Mouse (Mus musculus): ENCODE data around the gene Sf3b1. TPM values are rescaled to one million over a fixed set of nuclear protein-coding genes. Genes with fewer than 3 reads are reported as not detected.
"Not testable (repeated sequence)": the region's sequence is repeated elsewhere in the genome, so short reads cannot be mapped to it uniquely, and the experiment has no call there.

The Sf3b1 gene
- 73.5 and 113 TPM in 2 replicates for polyA plus RNA-seq (2011; ENCODE audit: insufficient read depth, insufficient read length, low replicate concordance, missing spikeins)

- WGBS: 1% methylated on average over 46 of the region's 46 CpGs
- peaks cover 4% of the 10 kb centered on the region; the same call in 1 of the 2 replicates for H3K4me1 ChIP-seq (ENCODE audit: control insufficient read depth, insufficient read depth, low read length)
- peak within 1 kb of the TSS; percentile 99 for H3K27ac ChIP-seq (ENCODE audit: control insufficient read depth, insufficient read depth, low read depth, low read length, poor library complexity)
- H3K4me3 ChIP-seq (replicated peaks; ENCODE audit: control insufficient read depth, low read depth, low read length): peak within 1 kb of the TSS; percentile 93
- no peak for TF ChIP-seq CTCF (IDR thresholded peaks at IDR 0.05; ENCODE audit: control insufficient read depth, insufficient read depth, low read length)
- TF ChIP-seq POLR2A (IDR thresholded peaks at IDR 0.05; ENCODE audit: borderline replicate concordance, control insufficient read depth, low read depth, low read length): peak; percentile 95
Measured at GRCm38 (mm10) chr1:55027253-55027801, at the start of gene Sf3b1. Sf3b1 (minus strand) TSS chr1:55027481.

- Histone ChIP-seq H3K4me1 (ENCODE audit: control insufficient read depth, insufficient read depth, low read length) (no peaks in the 10 kb centered on the region), H3K27ac (ENCODE audit: control insufficient read depth, insufficient read depth, low read depth, low read length, poor library complexity) (no peak overlapping the region), H3K4me3 (replicated peaks; ENCODE audit: control insufficient read depth, low read depth, low read length) (no peak overlapping the region)
- no peak for TF ChIP-seq POLR2A (IDR thresholded peaks at IDR 0.05; ENCODE audit: borderline replicate concordance, control insufficient read depth, low read depth, low read length)
- no peak for TF ChIP-seq CTCF (IDR thresholded peaks at IDR 0.05; ENCODE audit: control insufficient read depth, insufficient read depth, low read length)
Measured at GRCm38 (mm10) chr1:55076395-55076743, 49.1 kb upstream of the Sf3b1 start.

GRCm38 (mm10) chr1:55075652-55076394 lies 48.5 kb upstream of the Sf3b1 start:
- WGBS: 60% methylated on average over 5 of the region's 5 CpGs
- no peaks in the 10 kb centered on the region for H3K4me1 ChIP-seq (ENCODE audit: control insufficient read depth, insufficient read depth, low read length)
- no peak overlapping the region for H3K4me3 ChIP-seq (replicated peaks; ENCODE audit: control insufficient read depth, low read depth, low read length)
- no peak overlapping the region for H3K27ac ChIP-seq (ENCODE audit: control insufficient read depth, insufficient read depth, low read depth, low read length, poor library complexity)
- TF ChIP-seq CTCF (IDR thresholded peaks at IDR 0.05; ENCODE audit: control insufficient read depth, insufficient read depth, low read length) (no peak), POLR2A (IDR thresholded peaks at IDR 0.05; ENCODE audit: borderline replicate concordance, control insufficient read depth, low read depth, low read length) (no peak)

- Histone ChIP-seq H3K4me1 (ENCODE audit: control insufficient read depth, insufficient read depth, low read length) (no peaks in the 10 kb centered on the region), H3K27ac (ENCODE audit: control insufficient read depth, insufficient read depth, low read depth, low read length, poor library complexity) (no peak overlapping the region), H3K4me3 (replicated peaks; ENCODE audit: control insufficient read depth, low read depth, low read length) (no peak overlapping the region)
- 72% methylated on average over 2 of the region's 2 CpGs for WGBS
- TF ChIP-seq POLR2A (IDR thresholded peaks at IDR 0.05; ENCODE audit: borderline replicate concordance, control insufficient read depth, low read depth, low read length) (no peak), CTCF (IDR thresholded peaks at IDR 0.05; ENCODE audit: control insufficient read depth, insufficient read depth, low read length) (no peak)
Measured at GRCm38 (mm10) chr1:55074757-55075156, 47.5 kb upstream of the Sf3b1 start.

- not testable (repeated sequence) for H3K27ac ChIP-seq (ENCODE audit: control insufficient read depth, insufficient read depth, low read depth, low read length, poor library complexity); H3K4me3 ChIP-seq (replicated peaks; ENCODE audit: control insufficient read depth, low read depth, low read length); H3K4me1 ChIP-seq (ENCODE audit: control insufficient read depth, insufficient read depth, low read length)
Measured at GRCm38 (mm10) chr1:55072328-55072727, 45.0 kb upstream of the Sf3b1 start.

- TF ChIP-seq POLR2A (IDR thresholded peaks at IDR 0.05; ENCODE audit: borderline replicate concordance, control insufficient read depth, low read depth, low read length): no peak
- no peak for TF ChIP-seq CTCF (IDR thresholded peaks at IDR 0.05; ENCODE audit: control insufficient read depth, insufficient read depth, low read length)
- Histone ChIP-seq H3K4me1 (ENCODE audit: control insufficient read depth, insufficient read depth, low read length) (peaks cover 2% of the 10 kb centered on the region), H3K4me3 (replicated peaks; ENCODE audit: control insufficient read depth, low read depth, low read length) (no peak overlapping the region), H3K27ac (ENCODE audit: control insufficient read depth, insufficient read depth, low read depth, low read length, poor library complexity) (no peak overlapping the region)
- WGBS: 81% methylated on average over 4 of the region's 4 CpGs
Measured at GRCm38 (mm10) chr1:55061772-55062171, 34.5 kb upstream of the Sf3b1 start.

- Histone ChIP-seq H3K4me1 (ENCODE audit: control insufficient read depth, insufficient read depth, low read length) (peaks cover 2% of the 10 kb centered on the region), H3K27ac (ENCODE audit: control insufficient read depth, insufficient read depth, low read depth, low read length, poor library complexity) (no peak overlapping the region), H3K4me3 (replicated peaks; ENCODE audit: control insufficient read depth, low read depth, low read length) (no peak overlapping the region)
- no peak for TF ChIP-seq CTCF (IDR thresholded peaks at IDR 0.05; ENCODE audit: control insufficient read depth, insufficient read depth, low read length)
- no peak for TF ChIP-seq POLR2A (IDR thresholded peaks at IDR 0.05; ENCODE audit: borderline replicate concordance, control insufficient read depth, low read depth, low read length)
- WGBS: 73% methylated on average over 5 of the region's 5 CpGs
Measured at GRCm38 (mm10) chr1:55061099-55061498, 33.8 kb upstream of the Sf3b1 start.

- H3K27ac ChIP-seq (ENCODE audit: control insufficient read depth, insufficient read depth, low read depth, low read length, poor library complexity): peak overlapping the region; percentile 29; the same call in 1 of the 2 replicates
- WGBS: 64% methylated on average over 2 of the region's 3 CpGs
- not testable (repeated sequence) for H3K4me3 ChIP-seq (replicated peaks; ENCODE audit: control insufficient read depth, low read depth, low read length); H3K4me1 ChIP-seq (ENCODE audit: control insufficient read depth, insufficient read depth, low read length)
Measured at GRCm38 (mm10) chr1:55058383-55058782, 31.1 kb upstream of the Sf3b1 start.
